Mouse (Mus musculus) liver, adult 2 months (tissue): Measurements from ENCODE around the gene Clic4. TPM values are rescaled to one million over a fixed set of nuclear protein-coding genes. Genes with fewer than 3 reads are reported as not detected.

Source experiments
- DNase-seq: peaks from one replicate; pipeline ENCODE4 v3.0.0-alpha.2; 2011; ENCODE audit warnings: low read depth, low spot score; ENCODE audit errors: extremely low read depth
- H3K27ac ChIP-seq: fragments of 200-500 bp; replicated peaks from 2 replicates; pipeline ENCODE4 v1.5.1; 2012; ENCODE audit warnings: low read depth, mild to moderate bottlenecking, control low read depth, inconsistent platforms, low read length; ENCODE audit not compliant: insufficient read depth
- H3K27me3 ChIP-seq: fragments of 200-500 bp; 2 replicates; pipeline ENCODE4 v1.6.1; 2012; ENCODE audit warnings: mild to moderate bottlenecking, moderate library complexity, low read length, inconsistent platforms; ENCODE audit not compliant: control insufficient read depth, insufficient read depth
- H3K36me3 ChIP-seq: fragments of 200-500 bp; 2 replicates; pipeline ENCODE4 v1.6.1; 2012; ENCODE audit warnings: low read length, inconsistent platforms; ENCODE audit not compliant: control insufficient read depth, insufficient read depth
- H3K4me1 ChIP-seq: fragments of 200-500 bp; 2 replicates; pipeline ENCODE4 v1.6.1; 2011; ENCODE audit warnings: low read length; ENCODE audit not compliant: control insufficient read depth, insufficient read depth
- H3K4me3 ChIP-seq: fragments of 200-500 bp; 2 replicates; pipeline ENCODE4 v1.5.1; 2011; ENCODE audit warnings: low read depth, mild to moderate bottlenecking, control low read depth, low read length, moderate library complexity; ENCODE audit not compliant: insufficient read depth
- H3K79me2 ChIP-seq: fragments of 200-500 bp; 2 replicates; pipeline ENCODE4 v1.6.1; 2012; ENCODE audit warnings: inconsistent platforms, mild to moderate bottlenecking, low read length, moderate library complexity; ENCODE audit not compliant: control insufficient read depth, insufficient read depth
- H3K9ac ChIP-seq: fragments of 200-500 bp; 2 replicates; pipeline ENCODE4 v1.6.1; 2012; ENCODE audit warnings: low read depth, mild to moderate bottlenecking, control low read depth, inconsistent platforms, low read length
- CTCF ChIP-seq: fragments of 200-500 bp; IDR thresholded peaks from 2 replicates; pipeline ENCODE4 v1.5.1; 2011; ENCODE audit warnings: low read depth, low read length, control low read depth
- POLR2A ChIP-seq: fragments of 200-500 bp; IDR thresholded peaks from 2 replicates; pipeline ENCODE4 v1.6.1; 2011; ENCODE audit warnings: low read length, control low read depth; ENCODE audit not compliant: insufficient read depth; ENCODE audit errors: extremely low read depth
- WGBS: fragments of 180-500 bp; shearing (Covaris S2); methylation state at CpG from one replicate; pipeline ENCODE4 v1.1.7; 2018; 5-methylcytosine and 5-hydroxymethylcytosine counted together
- polyA plus RNA-seq: library from polyadenylated mRNA; depleted of rRNA; stranded (reverse); fragments of >200 nt; gene quantifications from 2 replicates; pipeline ENCODE4 v1.2.3, GENCODE M21; 2012
- total RNA-seq: library from RNA; depleted of rRNA; stranded (reverse); fragments of >200 nt; gene quantifications from 2 replicates; pipeline ENCODE4 v1.2.3, GENCODE M21; 2014

Gene Clic4
- total and polyA plus RNA-seq, 2 experiments = 23.0 to 30.8 TPM

DNA sequence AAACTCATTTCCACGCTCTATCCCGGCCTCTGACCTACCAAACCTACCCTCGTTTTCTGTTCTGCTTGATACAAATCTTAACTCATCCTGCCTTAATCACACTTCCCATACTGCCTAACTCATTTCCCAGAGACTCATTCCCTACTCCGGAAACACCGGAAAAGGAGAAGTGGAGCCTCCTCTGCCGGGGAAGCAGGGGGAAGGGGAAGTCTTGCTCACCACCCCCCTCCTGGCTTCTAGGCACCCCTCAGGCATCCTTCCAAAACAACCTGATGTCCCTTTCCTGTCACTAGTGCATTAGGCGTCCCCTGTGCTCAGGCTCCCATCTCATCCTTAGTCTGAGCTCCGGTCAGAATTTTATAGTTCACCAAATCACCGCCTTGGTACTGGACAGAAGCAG lies 5.6 kb downstream of the Clic4 start:
- Histone ChIP-seq H3K27me3 (no peaks in the 10 kb centered on the region), H3K79me2 (peaks cover 57% of the 10 kb centered on the region), H3K9ac (no peak overlapping the region), H3K36me3 (no peaks in the 10 kb centered on the region; the same call in 1 of the 2 replicates), H3K4me3 (no peak overlapping the region), H3K4me1 (peaks cover 40% of the 10 kb centered on the region), H3K27ac (peak overlapping the region; percentile 34; the same call in 1 of the 2 replicates)
- 50% methylated on average over 9 of the region's 9 CpGs for WGBS
- TF ChIP-seq CTCF = no peak
- no peak for TF ChIP-seq POLR2A
- DNase-seq = no peak

DNA sequence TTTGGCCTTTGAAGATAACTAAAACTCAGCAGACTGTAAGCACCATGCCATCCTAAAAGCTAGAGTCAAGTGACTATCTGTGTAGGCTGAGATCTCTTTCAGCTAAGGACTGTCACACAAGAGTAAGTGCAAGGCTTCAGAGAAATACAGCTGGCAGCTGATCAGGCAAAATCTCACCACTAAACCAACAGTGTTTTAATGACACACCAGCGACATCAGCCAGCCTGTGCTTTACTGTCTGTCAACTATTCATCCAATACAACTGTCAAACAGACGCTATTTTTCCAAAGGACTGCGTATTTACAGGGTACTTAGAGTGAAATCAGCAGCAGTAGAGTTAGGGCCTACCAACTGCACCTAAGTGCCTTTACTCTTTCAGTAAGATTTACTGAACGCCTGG lies 12.2 kb downstream of the Clic4 start:
- Histone ChIP-seq H3K4me1 (peaks cover 38% of the 10 kb centered on the region), H3K9ac (0 out of 2 replicates have a peak overlapping the region, but pooled peaks have one; percentile 13), H3K79me2 (peaks cover 50% of the 10 kb centered on the region), H3K27me3 (no peaks in the 10 kb centered on the region), H3K36me3 (no peaks in the 10 kb centered on the region; the same call in none of the 2 replicates), H3K27ac (peak overlapping the region; percentile 17; the same call in 1 of the 2 replicates), H3K4me3 (no peak overlapping the region)
- 26% methylated on average over 4 of the region's 4 CpGs for WGBS
- TF ChIP-seq POLR2A (no peak), CTCF (no peak)
- DNase-seq = no peak

DNA sequence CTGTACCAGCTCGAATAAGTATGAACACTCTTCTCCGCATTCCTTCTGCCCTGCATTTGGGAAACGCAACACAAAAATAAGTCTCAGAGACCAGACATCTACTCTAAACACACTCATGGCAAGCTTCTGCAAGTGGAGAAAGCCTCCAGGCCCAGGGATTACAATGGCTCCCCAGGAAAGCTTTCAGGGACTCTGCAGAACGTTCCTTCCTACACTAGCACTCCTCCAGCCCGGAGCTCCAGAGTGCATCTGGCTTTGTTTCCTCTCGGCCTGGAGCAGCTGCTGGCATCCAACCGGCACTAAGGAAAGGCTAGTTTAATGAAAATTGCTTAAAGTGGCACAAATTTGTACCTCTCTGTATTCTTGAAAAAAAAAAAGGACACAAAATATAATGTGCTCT lies 14.1 kb downstream of the Clic4 start:
- no peaks in the 10 kb centered on the region; the same call in none of the 2 replicates for H3K36me3 ChIP-seq
- H3K4me3 ChIP-seq = no peak overlapping the region
- H3K79me2 ChIP-seq = peaks cover 46% of the 10 kb centered on the region
- H3K4me1 ChIP-seq = peaks cover 45% of the 10 kb centered on the region
- 0 out of 2 replicates have a peak overlapping the region, but pooled peaks have one; percentile 11 for H3K27ac ChIP-seq
- DNase-seq = no peak
- H3K9ac ChIP-seq = no peak overlapping the region
- no peaks in the 10 kb centered on the region for H3K27me3 ChIP-seq
- TF ChIP-seq CTCF = no peak
- no peak for TF ChIP-seq POLR2A
- 31% methylated on average over 7 of the region's 7 CpGs for WGBS

DNA sequence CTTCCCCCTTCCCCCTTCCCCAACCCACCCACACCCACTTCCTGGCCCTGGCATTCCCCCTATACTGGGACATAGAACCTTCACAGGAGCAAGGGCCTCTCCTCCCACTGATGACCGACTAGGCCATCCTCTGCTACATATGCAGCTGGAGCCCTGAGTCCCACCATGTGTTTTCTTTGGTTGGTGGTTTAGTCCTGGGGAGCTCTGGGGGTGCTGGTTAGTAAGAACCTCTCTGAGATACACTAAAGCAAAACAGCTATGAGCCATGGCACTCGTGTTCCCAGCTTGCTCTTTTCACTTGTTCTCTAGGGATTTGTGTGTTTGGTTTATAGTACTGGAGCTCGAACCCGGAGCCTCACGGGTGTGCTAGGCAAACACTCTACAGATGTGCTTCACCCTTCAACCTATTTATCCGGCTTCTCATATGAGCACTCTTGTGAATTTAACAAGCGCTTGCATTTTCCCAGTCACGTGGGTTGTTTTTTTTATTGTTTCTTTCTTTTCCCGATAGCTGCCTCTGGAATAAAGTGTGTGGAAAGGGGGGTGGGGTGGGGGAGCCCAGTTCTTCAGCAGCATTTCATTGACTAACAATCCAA lies 14.6 kb downstream of the Clic4 start:
- Histone ChIP-seq H3K4me3 (no peak overlapping the region), H3K36me3 (no peaks in the 10 kb centered on the region; the same call in none of the 2 replicates), H3K27ac (no peak overlapping the region; the same call in 1 of the 2 replicates), H3K4me1 (peaks cover 49% of the 10 kb centered on the region), H3K9ac (no peak overlapping the region), H3K79me2 (peaks cover 49% of the 10 kb centered on the region), H3K27me3 (no peaks in the 10 kb centered on the region)
- TF ChIP-seq CTCF (no peak), POLR2A (no peak)
- no peak for DNase-seq
- WGBS = 55% methylated on average over 9 of the region's 9 CpGs

DNA sequence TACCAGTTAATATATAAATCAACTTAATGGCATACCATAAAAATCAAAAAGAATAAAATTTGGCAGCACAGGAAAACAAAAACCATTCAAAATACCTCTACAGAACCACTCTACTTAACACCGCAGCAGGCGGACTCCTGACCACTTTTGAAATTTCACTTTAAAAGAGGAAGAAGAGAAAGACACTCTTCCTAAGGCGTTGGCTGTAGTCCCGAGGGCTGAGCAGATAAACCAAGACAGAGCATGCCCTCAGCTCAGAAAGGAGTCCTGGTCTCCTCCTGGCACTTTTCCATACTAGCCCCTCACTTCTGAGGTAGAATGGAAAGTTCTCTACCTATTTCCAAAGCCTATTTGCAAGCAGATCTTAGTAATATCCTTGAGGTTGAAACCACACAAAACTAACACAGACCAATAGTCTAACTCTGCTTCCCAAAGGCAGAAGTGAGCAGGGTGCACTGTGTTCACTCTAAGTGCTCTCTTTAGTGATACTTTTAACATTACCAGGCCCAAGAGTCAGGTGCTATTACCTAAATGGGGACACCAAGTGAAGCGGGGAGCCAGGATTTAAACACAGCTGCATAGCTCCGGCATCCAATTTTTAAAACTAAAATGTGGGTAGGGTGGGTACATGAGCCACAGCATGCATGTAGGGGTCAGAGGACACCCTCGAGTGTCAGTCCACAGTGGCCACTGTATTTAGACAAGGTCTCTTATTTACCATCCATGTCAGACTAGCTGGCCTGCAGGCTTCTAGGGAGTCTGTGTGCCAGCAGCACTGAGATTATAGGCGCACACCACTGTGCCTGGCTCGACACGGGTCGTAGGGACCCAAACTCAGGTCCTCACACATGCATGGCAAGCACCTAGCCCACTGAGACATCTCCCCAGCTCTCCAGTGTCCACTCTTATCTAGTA lies 15.8 kb downstream of the Clic4 start:
- 50% methylated on average over 11 of the region's 11 CpGs for WGBS
- no peak overlapping the region for H3K4me3 ChIP-seq
- peak overlapping the region; percentile 63 for H3K27ac ChIP-seq
- H3K79me2 ChIP-seq = peaks cover 49% of the 10 kb centered on the region
- H3K27me3 ChIP-seq = no peaks in the 10 kb centered on the region
- peaks cover 53% of the 10 kb centered on the region for H3K4me1 ChIP-seq
- DNase-seq = no peak
- H3K36me3 ChIP-seq = no peaks in the 10 kb centered on the region; the same call in 1 of the 2 replicates
- TF ChIP-seq POLR2A (no peak), CTCF (no peak)
- H3K9ac ChIP-seq = no peak overlapping the region

DNA sequence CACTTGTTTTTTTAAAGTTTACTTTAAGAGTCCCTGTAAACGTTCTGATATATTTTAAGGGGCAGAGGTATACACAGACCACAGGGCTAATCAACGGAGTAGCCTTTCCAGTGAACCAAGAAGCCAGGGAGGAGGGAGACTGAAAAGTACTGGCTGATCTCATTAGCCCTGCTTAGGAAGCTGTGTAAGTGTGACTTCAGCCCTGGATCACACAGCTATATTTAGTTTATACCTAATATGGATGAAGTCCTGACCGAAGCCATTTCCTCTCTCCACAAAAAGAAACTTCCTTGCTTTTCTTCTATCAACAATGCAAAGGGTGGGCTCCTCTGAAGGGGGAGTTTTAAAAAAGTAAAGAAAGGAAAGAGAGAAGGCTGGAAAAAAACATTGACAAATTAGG lies 17.8 kb downstream of the Clic4 start:
- Histone ChIP-seq H3K36me3 (no peaks in the 10 kb centered on the region; the same call in 1 of the 2 replicates), H3K4me1 (peaks cover 47% of the 10 kb centered on the region), H3K79me2 (peaks cover 59% of the 10 kb centered on the region), H3K9ac (no peak overlapping the region), H3K4me3 (no peak overlapping the region), H3K27me3 (no peaks in the 10 kb centered on the region), H3K27ac (peak overlapping the region; percentile 78)
- 50% methylated on average over 3 of the region's 3 CpGs for WGBS
- TF ChIP-seq POLR2A (no peak), CTCF (no peak)
- no peak for DNase-seq
